Mouse (Mus musculus) erythroblast, embryonic 14.5 days (primary cell): ENCODE measurements around the gene Gpr156. TPM values are rescaled to one million over a fixed set of nuclear protein-coding genes. Genes with fewer than 3 reads are reported as not detected.

Source experiments
- H3K27me3 ChIP-seq: 2 replicates; pipeline ENCODE4 v1.6.1; 2012; ENCODE audit warnings: inconsistent platforms; ENCODE audit not compliant: control insufficient read depth
- H3K36me3 ChIP-seq: 2 replicates; pipeline ENCODE4 v1.6.1; 2012; ENCODE audit warnings: mild to moderate bottlenecking, inconsistent platforms; ENCODE audit not compliant: control insufficient read depth
- H3K4me1 ChIP-seq: 2 replicates; pipeline ENCODE4 v1.6.1; 2012; ENCODE audit warnings: inconsistent platforms; ENCODE audit not compliant: control insufficient read depth
- H3K4me3 ChIP-seq: replicated peaks from 2 replicates; pipeline ENCODE3; 2012; ENCODE audit warnings: moderate library complexity, mild to moderate bottlenecking, inconsistent platforms
- H3K9me3 ChIP-seq: 2 replicates; pipeline ENCODE4 v1.6.1; 2012; ENCODE audit warnings: low read length, inconsistent platforms, mixed read lengths; ENCODE audit not compliant: control insufficient read depth
- GATA1 ChIP-seq: IDR thresholded peaks from 2 replicates; pipeline ENCODE4 v1.6.1; 2012; ENCODE audit warnings: low read length, inconsistent platforms, mixed read lengths
- TAL1 ChIP-seq: IDR thresholded peaks from 3 replicates; pipeline ENCODE4 v1.6.1; 2012; ENCODE audit warnings: low read length, inconsistent platforms, mixed read lengths
- polyA plus RNA-seq: library from polyadenylated mRNA; stranded (reverse); fragments of >175 nt; gene quantifications from 2 replicates; pipeline ENCODE4 v1.2.3, GENCODE M21; 2012

Gpr156 gene
- polyA plus RNA-seq, 1 experiment, result not detected

DNA sequence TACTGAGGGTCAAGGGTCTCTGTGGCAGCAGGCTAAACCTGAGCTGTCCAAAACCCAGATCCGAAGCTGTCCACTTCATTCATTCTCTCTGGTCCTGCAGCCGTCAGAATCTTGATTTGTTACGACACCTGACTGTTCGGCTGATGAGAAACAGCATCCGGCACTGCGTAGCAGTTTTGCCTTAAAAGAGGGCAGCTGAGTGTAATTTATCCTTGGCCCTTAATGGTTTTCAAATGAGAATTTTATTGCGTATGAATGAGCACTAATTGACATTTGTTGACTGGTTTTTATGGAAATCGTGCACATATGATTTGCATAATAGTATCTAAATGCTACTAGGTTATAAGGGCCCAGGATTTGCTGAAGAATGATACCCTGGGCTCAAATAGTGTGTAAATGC lies 21.0 kb downstream of the Gpr156 start:
- Histone ChIP-seq H3K27me3 (no peaks in the 10 kb centered on the region), H3K36me3 (no peaks in the 10 kb centered on the region), H3K9me3 (no peaks in the 10 kb centered on the region), H3K4me1 (no peaks in the 10 kb centered on the region), H3K4me3 (no peak overlapping the region)
- no peak for TF ChIP-seq TAL1
- no peak for TF ChIP-seq GATA1

DNA sequence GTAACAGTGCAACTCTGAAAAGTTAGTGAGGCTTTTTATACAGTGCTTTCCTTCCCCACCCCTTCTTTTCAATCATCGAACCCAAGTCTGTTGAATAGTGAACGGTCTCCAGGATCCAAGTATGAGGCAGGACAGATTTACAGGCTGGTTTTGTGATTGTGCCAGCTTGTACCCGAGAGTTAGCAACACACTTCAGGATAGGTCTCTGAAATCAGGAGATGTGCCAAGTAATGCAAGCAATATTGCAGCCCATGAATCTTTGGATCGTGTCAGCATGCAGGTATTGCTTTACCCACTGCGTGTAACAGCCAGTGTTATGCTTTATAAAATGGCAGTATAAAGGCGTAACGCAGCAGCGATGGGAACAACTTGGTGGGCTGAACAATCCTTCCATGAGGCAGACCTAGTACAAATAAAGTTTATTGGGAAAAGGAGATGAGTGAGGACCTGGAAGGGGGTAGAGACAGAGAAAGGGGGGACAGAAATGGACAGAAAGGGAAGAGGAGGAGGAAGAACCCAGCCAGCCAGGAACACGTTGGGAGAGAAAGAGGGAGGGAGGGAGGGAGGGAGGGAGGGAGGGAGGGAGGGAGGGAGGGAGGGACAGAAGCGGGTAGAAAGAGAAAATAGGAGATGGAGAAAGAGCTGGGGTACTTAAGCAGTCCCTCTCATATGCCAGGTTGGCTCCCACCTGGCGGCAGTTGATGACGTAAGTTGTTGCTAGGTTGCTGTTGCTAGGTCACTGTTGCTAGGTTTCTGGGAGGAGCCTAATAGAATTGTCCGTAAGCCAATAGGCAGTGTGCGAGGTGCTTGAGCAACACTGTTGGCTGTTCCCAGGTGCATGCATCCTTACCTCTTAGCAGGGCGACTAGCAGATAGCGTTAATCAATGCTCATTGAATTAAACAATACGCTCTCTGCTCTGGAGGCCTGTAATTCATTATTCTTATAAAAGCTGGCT lies 22.1 kb downstream of the Gpr156 start:
- TF ChIP-seq GATA1 (no peak), TAL1 (no peak)
- Histone ChIP-seq H3K27me3 (no peaks in the 10 kb centered on the region), H3K4me3 (no peak overlapping the region), H3K4me1 (no peaks in the 10 kb centered on the region), H3K9me3 (no peaks in the 10 kb centered on the region), H3K36me3 (no peaks in the 10 kb centered on the region)

DNA sequence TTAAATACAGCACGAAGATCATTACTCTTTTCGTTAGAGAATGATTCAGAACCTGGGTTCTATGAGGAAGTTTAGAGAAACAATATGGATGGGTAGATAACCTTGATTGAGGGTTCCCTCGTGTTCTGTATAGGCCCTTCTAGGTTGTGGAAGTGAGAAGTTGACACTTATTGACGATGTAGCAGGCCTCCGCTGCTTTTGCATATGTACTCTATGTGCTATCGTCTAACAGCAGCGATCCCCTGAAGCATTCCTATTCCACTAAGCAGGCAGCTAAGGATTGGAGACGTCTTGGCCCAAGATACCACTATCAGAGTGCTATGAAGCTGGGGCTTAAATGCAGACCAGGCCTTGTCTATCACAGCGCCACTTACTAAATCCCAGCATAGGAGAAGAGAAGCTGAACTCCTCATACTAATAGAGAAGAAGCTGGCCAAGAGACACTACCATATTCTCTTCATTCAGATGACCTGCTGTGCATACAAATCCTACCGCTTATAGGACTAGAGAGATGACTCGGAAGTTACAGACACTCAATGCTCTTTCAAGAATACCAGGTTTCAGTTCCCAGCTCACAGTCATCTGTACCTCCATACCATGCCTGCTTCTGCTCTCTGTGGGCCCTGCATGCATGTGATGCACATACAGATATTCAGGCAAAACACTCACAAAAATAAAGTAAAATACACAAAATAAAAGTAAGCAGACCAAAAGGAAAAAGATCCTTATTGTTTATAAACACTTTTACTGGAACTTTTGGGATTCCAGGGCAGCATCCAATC lies 23.0 kb downstream of the Gpr156 start:
- no peaks in the 10 kb centered on the region for H3K36me3 ChIP-seq
- H3K4me1 ChIP-seq, result no peaks in the 10 kb centered on the region
- no peak overlapping the region for H3K4me3 ChIP-seq
- no peaks in the 10 kb centered on the region for H3K27me3 ChIP-seq
- no peak for TF ChIP-seq TAL1
- H3K9me3 ChIP-seq, result no peaks in the 10 kb centered on the region

DNA sequence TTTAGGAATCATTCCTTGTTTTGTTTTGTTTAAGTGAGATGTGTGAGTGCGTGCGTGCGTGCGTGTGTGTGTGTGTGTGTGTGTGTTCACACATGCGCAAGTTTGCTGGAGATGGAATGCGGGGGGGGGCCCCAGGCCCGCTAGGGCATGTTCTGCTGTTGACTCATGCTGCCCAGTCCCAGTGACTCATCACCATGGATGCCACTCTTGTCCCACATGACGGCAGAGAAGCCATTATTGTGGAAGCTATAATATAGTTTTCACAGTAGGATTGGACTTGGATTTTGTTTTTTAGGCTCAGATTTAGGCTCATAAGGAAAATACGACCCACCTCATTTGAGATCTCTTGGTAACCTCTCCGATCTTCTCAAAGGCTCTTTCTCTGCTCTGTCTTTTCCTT lies 24.0 kb downstream of the Gpr156 start:
- Histone ChIP-seq H3K9me3 (no peaks in the 10 kb centered on the region), H3K4me3 (no peak overlapping the region), H3K4me1 (no peaks in the 10 kb centered on the region), H3K36me3 (no peaks in the 10 kb centered on the region), H3K27me3 (no peaks in the 10 kb centered on the region)
- TF ChIP-seq GATA1 (no peak), TAL1 (no peak)

DNA sequence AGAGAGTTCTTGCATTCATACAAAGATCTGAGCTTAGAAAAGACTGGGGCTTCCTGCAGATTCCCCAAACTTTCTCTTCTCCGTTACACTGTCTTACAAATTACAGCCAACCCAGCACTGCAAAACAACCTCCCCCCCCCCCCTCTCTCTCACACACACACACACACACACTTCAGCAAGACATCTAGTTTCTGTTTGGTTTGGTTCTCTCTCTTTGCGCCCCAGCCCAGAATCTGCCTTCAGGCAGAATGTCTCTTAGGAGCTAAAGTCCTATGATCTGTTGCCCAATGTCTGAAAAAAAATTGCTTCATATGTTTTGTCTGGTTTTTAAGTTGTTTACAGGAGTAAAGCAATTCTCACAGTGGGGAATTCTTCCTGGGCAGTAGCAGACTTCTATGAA lies 27.4 kb downstream of the Gpr156 start:
- no peaks in the 10 kb centered on the region for H3K4me1 ChIP-seq
- H3K4me3 ChIP-seq, result no peak overlapping the region
- H3K36me3 ChIP-seq, result no peaks in the 10 kb centered on the region
- H3K27me3 ChIP-seq, result no peaks in the 10 kb centered on the region
- no peaks in the 10 kb centered on the region for H3K9me3 ChIP-seq
- TF ChIP-seq TAL1, result no peak
- no peak for TF ChIP-seq GATA1

DNA sequence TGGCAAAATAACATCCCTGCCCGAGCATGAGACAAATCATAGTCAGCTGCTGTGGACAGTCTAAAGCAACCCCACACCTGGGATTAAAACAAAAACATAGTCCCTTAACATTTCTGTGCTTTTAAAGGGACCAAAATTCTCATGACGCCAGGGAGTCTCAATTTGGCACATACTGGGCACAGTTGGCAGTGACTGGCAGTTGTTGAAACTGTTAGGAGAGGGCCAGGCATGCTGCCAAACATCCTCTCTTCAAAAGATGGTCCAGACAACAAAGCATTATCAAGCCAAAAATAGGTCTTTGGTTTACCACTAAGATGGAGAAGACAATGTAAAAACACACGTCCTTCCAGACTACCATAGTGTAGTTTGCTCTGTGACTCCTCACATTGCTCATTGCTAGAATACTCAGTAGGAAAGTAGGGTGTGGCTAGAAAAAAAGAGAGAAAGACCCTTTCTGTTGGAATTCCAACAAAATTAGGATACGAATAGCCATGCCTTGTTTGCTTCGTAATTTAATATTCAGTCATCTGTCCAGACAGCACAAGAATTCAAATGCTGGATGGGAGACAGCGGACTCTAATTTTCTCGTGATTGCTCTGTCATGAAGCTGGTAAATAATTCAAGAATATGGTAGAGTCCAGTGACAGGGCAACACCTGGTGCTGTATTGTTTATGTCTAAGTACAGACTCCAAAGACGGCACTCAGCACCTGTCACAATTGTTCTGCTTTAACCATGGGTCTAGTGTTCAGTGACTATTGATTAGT lies 28.9 kb downstream of the Gpr156 start:
- Histone ChIP-seq H3K36me3 (no peaks in the 10 kb centered on the region), H3K4me3 (no peak overlapping the region), H3K4me1 (no peaks in the 10 kb centered on the region), H3K27me3 (no peaks in the 10 kb centered on the region), H3K9me3 (no peaks in the 10 kb centered on the region)
- TF ChIP-seq GATA1 (no peak), TAL1 (no peak)

DNA sequence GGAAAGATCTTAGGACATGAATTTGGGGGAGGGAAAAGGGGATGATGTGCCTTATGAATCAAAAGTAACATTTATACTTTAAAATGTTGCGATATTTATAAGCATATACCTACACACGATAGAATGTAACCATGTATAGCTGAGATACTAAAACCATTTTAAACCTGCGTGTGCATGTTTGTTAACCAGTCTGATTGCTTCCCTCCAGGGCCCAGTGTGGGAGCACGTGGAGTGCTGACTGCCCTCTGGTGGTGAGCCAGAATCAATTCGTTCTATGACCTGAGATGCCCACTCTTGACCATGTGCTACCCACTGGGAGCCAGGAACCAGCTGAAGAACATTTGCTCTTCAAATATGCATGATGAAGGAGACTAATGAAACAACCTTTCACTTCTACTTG lies 30.9 kb downstream of the Gpr156 start:
- Histone ChIP-seq H3K4me3 (no peak overlapping the region), H3K4me1 (no peaks in the 10 kb centered on the region), H3K27me3 (no peaks in the 10 kb centered on the region), H3K36me3 (no peaks in the 10 kb centered on the region), H3K9me3 (no peaks in the 10 kb centered on the region)
- TF ChIP-seq GATA1 (no peak), TAL1 (no peak)

DNA sequence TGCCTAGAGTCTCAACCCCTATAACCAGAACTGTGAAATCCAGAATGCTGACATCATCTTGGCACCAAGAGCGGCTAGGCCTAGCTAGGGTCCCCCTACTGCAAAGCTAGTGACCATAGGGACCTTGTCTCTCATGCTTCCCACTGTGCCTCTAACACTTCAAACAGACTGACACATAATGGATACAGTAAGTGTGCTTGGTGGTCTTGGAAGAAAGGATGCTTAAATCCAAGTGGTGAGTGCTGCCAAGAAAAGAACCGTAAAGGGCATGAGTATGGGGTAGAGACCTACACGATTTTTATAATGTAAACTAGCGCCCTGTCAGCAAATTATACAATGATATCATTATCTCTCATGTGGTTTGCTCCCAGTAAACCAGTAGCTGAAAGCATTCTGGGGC lies 32.1 kb downstream of the Gpr156 start:
- TF ChIP-seq GATA1 (no peak), TAL1 (no peak)
- H3K36me3 ChIP-seq, result no peaks in the 10 kb centered on the region
- no peak overlapping the region for H3K4me3 ChIP-seq
- no peaks in the 10 kb centered on the region for H3K27me3 ChIP-seq
- no peaks in the 10 kb centered on the region for H3K4me1 ChIP-seq
- no peaks in the 10 kb centered on the region for H3K9me3 ChIP-seq

DNA sequence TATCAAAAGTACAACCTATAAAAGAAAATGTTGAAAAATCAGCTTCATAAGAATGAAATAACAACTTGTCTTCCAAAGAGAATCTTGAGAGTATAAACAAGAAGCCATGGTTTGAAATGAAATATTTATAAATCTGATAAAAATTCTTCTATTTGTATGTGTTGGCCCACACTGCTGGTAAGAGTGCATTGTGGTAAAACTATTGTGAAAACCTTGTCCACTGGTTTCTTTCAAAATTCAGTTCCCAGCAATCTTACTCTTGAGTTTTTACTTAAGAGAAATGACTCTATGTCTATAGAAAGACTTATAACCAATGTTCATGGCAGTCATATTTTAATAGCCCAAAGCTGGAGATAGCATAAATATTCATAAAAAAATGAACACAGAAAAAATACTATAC lies 34.9 kb downstream of the Gpr156 start:
- no peaks in the 10 kb centered on the region for H3K36me3 ChIP-seq
- no peak overlapping the region for H3K4me3 ChIP-seq
- TF ChIP-seq GATA1 (no peak), TAL1 (no peak)
- no peaks in the 10 kb centered on the region for H3K9me3 ChIP-seq
- no peaks in the 10 kb centered on the region for H3K4me1 ChIP-seq
- no peaks in the 10 kb centered on the region for H3K27me3 ChIP-seq
